Mouse (Mus musculus): ENCODE results near the gene Zbtb37.
"Not testable (repeated sequence)": the region's sequence is repeated elsewhere in the genome, so short reads cannot be mapped to it uniquely, and the experiment has no call there.

Zbtb37 gene

GRCm38 (mm10) chr1:161033856-161034434 is 704 bp downstream of the Zbtb37 start:
- peak; percentile 70 for DNase-seq (ENCODE audit: extremely low read depth, low read depth)

GRCm38 (mm10) chr1:161032345-161032744 is 2.3 kb downstream of the Zbtb37 start:
- peak; percentile 80 for DNase-seq (ENCODE audit: extremely low read depth, low read depth)

GRCm38 (mm10) chr1:161031881-161032280 is 2.8 kb downstream of the Zbtb37 start:
- peak; percentile 26 for DNase-seq (ENCODE audit: extremely low read depth, low read depth)

GRCm38 (mm10) chr1:161030058-161030457 is 4.6 kb downstream of the Zbtb37 start:
- DNase-seq (ENCODE audit: extremely low read depth, low read depth), result no peak

GRCm38 (mm10) chr1:161028427-161028826 is 6.2 kb downstream of the Zbtb37 start:
- DNase-seq (ENCODE audit: extremely low read depth, low read depth), result not testable (repeated sequence)

GRCm38 (mm10) chr1:161027196-161027595 is 7.5 kb downstream of the Zbtb37 start:
- DNase-seq (ENCODE audit: extremely low read depth, low read depth), result peak; percentile 43

GRCm38 (mm10) chr1:161025410-161026210 is 9.0 kb downstream of the Zbtb37 start:
- no peak for DNase-seq (ENCODE audit: extremely low read depth, low read depth)

- no peak for DNase-seq (ENCODE audit: extremely low read depth, low read depth)
Measured at GRCm38 (mm10) chr1:161020051-161020450, 14.6 kb downstream of the Zbtb37 start.

GRCm38 (mm10) chr1:161016378-161016777 is 18.3 kb downstream of the Zbtb37 start:
- DNase-seq (ENCODE audit: extremely low read depth, low read depth), result no peak

GRCm38 (mm10) chr1:161010436-161010835 is 24.2 kb downstream of the Zbtb37 start:
- DNase-seq (ENCODE audit: extremely low read depth, low read depth), result no peak

- no peak for DNase-seq (ENCODE audit: extremely low read depth, low read depth)
Measured at GRCm38 (mm10) chr1:161008038-161008437, 26.6 kb downstream of the Zbtb37 start.

GRCm38 (mm10) chr1:161006471-161006870 is 28.2 kb downstream of the Zbtb37 start:
- DNase-seq (ENCODE audit: extremely low read depth, low read depth), result no peak

- no peak for DNase-seq (ENCODE audit: extremely low read depth, low read depth)
Measured at GRCm38 (mm10) chr1:161005526-161005925, 29.1 kb downstream of the Zbtb37 start.

GRCm38 (mm10) chr1:161004942-161005341 is 29.7 kb downstream of the Zbtb37 start:
- DNase-seq (ENCODE audit: extremely low read depth, low read depth), result no peak

GRCm38 (mm10) chr1:160993851-160994250 is 40.8 kb downstream of the Zbtb37 start:
- DNase-seq (ENCODE audit: extremely low read depth, low read depth), result no peak

GRCm38 (mm10) chr1:160989395-160989794 is 45.3 kb downstream of the Zbtb37 start:
- no peak for DNase-seq (ENCODE audit: extremely low read depth, low read depth)

- no peak for DNase-seq (ENCODE audit: extremely low read depth, low read depth)
Measured at GRCm38 (mm10) chr1:160986881-160987635, 47.6 kb downstream of the Zbtb37 start.

GRCm38 (mm10) chr1:160985477-160985876 is 49.2 kb downstream of the Zbtb37 start:
- DNase-seq (ENCODE audit: extremely low read depth, low read depth), result no peak

GRCm38 (mm10) chr1:160984731-160985130 is 49.9 kb downstream of the Zbtb37 start:
- not testable (repeated sequence) for DNase-seq (ENCODE audit: extremely low read depth, low read depth)

- DNase-seq (ENCODE audit: extremely low read depth, low read depth), result no peak
Measured at GRCm38 (mm10) chr1:160982887-160983286, 51.8 kb downstream of the Zbtb37 start.

- no peak for DNase-seq (ENCODE audit: extremely low read depth, low read depth)
Measured at GRCm38 (mm10) chr1:160981337-160981736, 53.3 kb downstream of the Zbtb37 start.

Data from MEL-GATA-1-ER (cell line).